Mouse (Mus musculus): ENCODE measurements around the gene Perm1. TPM values are rescaled to one million over a fixed set of nuclear protein-coding genes. Genes with fewer than 3 reads are reported as not detected.

Perm1 gene
- 2.3 and 2.6 TPM in 2 replicates for polyA plus RNA-seq (2016; fragmentation: Nextera tagmentation; extraction: Ambion mirVana)

DNA sequence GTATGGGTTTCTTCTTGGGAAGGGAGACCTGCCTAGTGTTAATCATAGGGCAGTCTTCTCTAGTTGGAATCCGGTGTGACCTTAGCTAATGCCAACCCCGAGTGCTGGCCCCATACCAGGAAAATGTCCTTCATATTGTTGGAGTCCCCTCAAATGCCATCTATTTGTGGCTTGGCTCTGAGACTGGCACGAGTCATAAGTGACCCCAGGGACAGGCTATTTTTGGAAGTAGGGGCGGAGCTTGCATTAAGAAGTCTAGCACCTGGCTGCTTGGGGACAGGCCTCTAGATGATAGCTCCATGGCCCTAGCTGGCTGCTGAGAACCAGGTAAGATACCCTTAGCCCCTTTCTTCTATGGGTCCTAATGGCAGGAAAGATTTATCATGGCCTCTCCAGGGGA is at the start of gene Perm1:
TSS of gene Perm1 (plus strand) at position 220 of the 400 bp plus-strand sequence.
- no peak for ATAC-seq (ENCODE audit: low FRiP score)
- Histone ChIP-seq H3K4me3 (no peak within 1 kb of the TSS), H3K4me1 (no peaks in the 10 kb centered on the region), H3K36me3 (no peaks in the 10 kb centered on the region), H3K4me2 (replicated peaks) (no peak within 1 kb of the TSS), H3K27ac (no peak within 1 kb of the TSS), H3K27me3 (no peaks in the 10 kb centered on the region), H3K9ac (no peak within 1 kb of the TSS), H3K9me3 (replicated peaks) (no peaks in the 10 kb centered on the region)
- 79% methylated on average over 4 of the region's 4 CpGs for WGBS

DNA sequence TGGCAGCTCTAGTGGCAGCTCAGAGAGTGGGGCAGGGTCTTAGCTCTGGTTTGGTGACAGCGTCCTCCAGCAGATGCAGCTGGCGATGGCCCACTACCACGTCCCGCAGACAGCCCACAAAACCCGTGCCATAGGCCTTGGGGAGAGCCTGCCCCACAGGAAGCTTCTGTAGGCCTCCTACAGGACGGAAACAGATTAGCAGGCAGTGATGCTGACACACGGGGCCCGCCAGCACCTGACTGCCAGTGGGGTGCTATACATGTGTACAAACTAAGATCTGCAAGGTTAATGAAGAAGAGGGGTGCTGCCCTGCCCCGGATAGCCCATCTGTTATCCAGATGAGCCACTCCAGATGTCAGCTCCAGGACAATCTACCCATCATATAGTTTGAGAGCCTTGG is 49.2 kb upstream of the Perm1 start:
- Histone ChIP-seq H3K27me3 (no peaks in the 10 kb centered on the region), H3K9ac (no peak overlapping the region)
- 90% methylated on average over 9 of the region's 9 CpGs for WGBS

DNA sequence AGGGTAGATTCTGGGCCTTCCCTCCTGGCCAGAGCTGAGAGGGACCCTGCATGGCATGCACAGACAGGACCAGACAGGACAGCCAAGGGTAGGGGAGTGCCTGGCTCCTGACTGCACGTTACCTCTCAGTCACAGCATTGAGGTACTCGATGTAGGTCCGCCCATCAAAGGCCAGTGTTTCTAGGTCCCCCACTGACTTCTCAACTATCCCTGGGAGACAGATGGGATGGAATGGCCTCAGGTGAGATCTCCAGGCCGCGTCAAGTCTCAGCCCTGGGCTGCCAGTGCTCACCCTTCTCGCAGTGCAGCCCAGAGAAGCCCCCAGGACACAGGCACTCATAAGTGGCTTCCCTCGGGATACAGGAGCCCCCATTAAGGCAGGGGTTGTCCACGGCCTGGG is 47.1 kb upstream of the Perm1 start:
- H3K27ac ChIP-seq = no peak overlapping the region
- no peak overlapping the region for H3K4me2 ChIP-seq (replicated peaks)
- H3K27me3 ChIP-seq = no peaks in the 10 kb centered on the region
- WGBS = 91% methylated on average over 8 of the region's 8 CpGs
- no peak overlapping the region for H3K9ac ChIP-seq
- ATAC-seq (ENCODE audit: low FRiP score) = no peak
- H3K9me3 ChIP-seq (replicated peaks) = no peaks in the 10 kb centered on the region; the same call in 1 of the 2 replicates
- H3K4me1 ChIP-seq = no peaks in the 10 kb centered on the region
- H3K4me3 ChIP-seq = no peak overlapping the region
- H3K36me3 ChIP-seq = peaks cover 100% of the 10 kb centered on the region

More for the DNA sequence above, 49.2 kb upstream of the Perm1 start:
- no peak for ATAC-seq (ENCODE audit: low FRiP score)
- Histone ChIP-seq H3K4me2 (replicated peaks) (no peak overlapping the region), H3K36me3 (peaks cover 98% of the 10 kb centered on the region), H3K4me3 (no peak overlapping the region), H3K9me3 (replicated peaks) (peaks cover 8% of the 10 kb centered on the region), H3K27ac (no peak overlapping the region), H3K4me1 (no peaks in the 10 kb centered on the region)

DNA sequence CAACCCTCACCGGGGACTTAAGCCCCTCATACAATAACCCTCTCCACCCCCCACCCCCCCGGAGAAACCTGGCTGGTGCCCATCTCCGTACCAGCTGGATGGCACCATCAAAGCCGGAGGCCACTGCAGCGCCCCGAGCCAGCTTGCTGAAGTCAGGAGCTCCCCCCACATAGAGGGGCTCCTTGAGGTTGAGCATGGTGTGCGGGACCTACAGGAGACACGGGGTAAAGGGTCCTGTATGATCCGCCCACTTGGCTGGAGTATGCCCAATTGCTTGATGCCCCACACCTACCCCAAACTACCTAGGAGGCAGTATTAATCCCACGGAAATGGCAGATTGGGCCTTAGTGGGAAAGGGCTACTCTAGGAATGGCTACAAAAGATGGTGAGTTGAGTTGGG is 46.5 kb upstream of the Perm1 start:
- Histone ChIP-seq H3K27ac (no peak overlapping the region), H3K4me2 (replicated peaks) (no peak overlapping the region), H3K4me3 (no peak overlapping the region), H3K9me3 (replicated peaks) (no peaks in the 10 kb centered on the region), H3K4me1 (no peaks in the 10 kb centered on the region), H3K36me3 (peaks cover 100% of the 10 kb centered on the region), H3K9ac (no peak overlapping the region), H3K27me3 (no peaks in the 10 kb centered on the region)
- WGBS = 98% methylated on average over 10 of the region's 10 CpGs
- ATAC-seq (ENCODE audit: low FRiP score) = no peak

DNA sequence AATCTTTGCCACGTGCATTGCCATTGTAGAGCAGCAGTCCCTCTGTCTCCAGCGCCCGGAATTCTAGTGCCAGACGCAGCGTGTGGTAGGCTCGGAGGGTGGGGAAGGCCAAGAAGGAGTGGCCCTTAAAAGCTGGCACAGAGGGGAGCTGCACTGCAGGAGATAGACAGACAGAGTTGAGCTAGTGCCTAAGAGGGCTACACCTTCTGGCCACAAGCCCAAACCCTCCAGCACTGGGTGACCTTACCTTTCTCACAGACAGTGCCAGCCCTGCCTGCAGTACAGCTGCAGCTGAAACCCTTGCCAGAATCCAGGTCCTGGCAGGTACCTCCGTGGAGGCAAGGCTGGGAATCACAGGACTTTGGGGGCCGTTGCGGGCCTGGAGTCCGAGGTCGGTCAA is 43.8 kb upstream of the Perm1 start:
- Histone ChIP-seq H3K9me3 (replicated peaks) (no peaks in the 10 kb centered on the region), H3K9ac (no peak overlapping the region), H3K27ac (no peak overlapping the region), H3K4me2 (replicated peaks) (no peak overlapping the region), H3K4me3 (no peak overlapping the region), H3K4me1 (no peaks in the 10 kb centered on the region), H3K27me3 (no peaks in the 10 kb centered on the region), H3K36me3 (peaks cover 100% of the 10 kb centered on the region)
- WGBS = 96% methylated on average over 11 of the region's 11 CpGs
- no peak for ATAC-seq (ENCODE audit: low FRiP score)

DNA sequence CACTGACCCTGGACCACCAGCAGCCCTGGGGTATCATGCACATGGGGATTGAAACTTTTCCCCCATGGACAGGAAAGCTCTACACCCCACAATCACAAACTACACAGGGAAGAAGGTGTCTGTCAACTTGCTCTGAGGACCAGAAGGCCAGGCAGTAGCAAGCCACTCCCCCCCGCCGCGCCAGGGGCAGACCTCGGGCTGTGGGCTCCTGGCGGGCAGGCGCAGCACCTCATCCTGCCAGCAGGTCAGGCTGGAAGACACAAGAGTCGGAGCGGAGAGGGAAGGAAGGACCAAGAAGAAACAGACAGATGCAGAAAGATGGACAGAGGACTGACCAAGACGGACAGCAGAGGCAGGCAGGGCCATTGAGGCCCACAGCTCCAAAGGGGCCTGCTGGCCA is 38.0 kb upstream of the Perm1 start:
- Histone ChIP-seq H3K27ac (no peak overlapping the region), H3K36me3 (peaks cover 90% of the 10 kb centered on the region), H3K27me3 (no peaks in the 10 kb centered on the region), H3K9me3 (replicated peaks) (no peaks in the 10 kb centered on the region), H3K4me3 (no peak overlapping the region), H3K4me1 (peaks cover 16% of the 10 kb centered on the region), H3K9ac (no peak overlapping the region), H3K4me2 (replicated peaks) (no peak overlapping the region)
- 93% methylated on average over 9 of the region's 9 CpGs for WGBS
- ATAC-seq (ENCODE audit: low FRiP score) = no peak

DNA sequence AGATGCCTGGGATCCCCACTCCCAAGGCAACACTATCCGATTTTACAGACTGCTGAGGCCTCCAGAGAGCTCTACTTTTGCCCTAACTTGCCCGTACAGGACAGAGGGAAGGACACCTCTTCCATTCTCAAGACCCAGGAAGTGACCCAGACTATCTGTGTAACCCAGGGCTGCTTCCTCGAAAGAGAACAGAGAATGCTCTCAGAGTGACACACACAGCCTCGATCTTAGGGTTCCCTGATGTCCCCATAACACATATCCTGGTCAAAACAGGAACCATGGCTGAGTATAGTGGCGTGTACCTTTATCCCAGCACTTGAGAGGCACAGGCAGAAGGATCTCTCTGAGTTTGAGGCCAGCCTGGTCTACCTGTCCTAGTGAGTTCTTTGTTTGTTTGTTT is 31.9 kb upstream of the Perm1 start:
- Histone ChIP-seq H3K27me3 (no peaks in the 10 kb centered on the region), H3K36me3 (peaks cover 46% of the 10 kb centered on the region)

DNA sequence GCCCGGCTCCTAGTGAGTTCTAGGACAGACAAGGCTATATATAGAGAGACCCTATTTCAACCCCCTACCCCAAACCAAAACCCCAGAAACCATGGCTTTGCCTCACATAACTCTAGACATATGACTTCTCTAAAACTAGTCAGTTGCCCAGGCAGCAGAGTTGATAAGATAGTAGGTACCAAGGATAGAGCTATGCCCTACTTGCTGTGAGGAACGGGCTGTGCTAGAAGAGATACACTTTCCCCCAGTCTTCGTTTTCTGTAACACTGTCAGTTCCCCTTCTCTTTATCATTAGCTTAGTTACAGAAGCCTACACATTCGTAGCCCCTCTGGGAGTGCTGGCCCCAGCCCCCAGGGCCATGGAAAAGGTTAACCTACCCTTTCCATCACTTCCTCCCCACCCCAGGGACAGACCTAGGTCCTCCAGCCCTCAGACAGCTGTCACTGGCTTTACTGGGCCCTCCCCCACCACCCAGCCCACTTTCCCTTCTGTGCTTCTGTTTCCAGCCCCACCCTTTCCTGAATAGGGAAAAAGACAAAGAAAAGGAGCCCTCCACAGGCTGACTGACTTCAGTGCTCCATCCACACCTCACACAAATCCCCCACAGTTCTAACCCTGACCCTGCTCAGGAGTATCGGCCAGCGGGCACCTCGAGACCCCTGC is 31.2 kb upstream of the Perm1 start:
- no peak for ATAC-seq (ENCODE audit: low FRiP score)
- 73% methylated on average over 7 of the region's 7 CpGs for WGBS
- H3K4me3 ChIP-seq = peak overlapping the region; percentile 46
- peak overlapping the region; percentile 82 for H3K9ac ChIP-seq
- H3K4me1 ChIP-seq = peaks cover 81% of the 10 kb centered on the region
- H3K27ac ChIP-seq = peak overlapping the region; percentile 96
- H3K4me2 ChIP-seq (replicated peaks) = peak overlapping the region; percentile 74
- no peaks in the 10 kb centered on the region for H3K9me3 ChIP-seq (replicated peaks)
- no peaks in the 10 kb centered on the region for H3K27me3 ChIP-seq
- H3K36me3 ChIP-seq = peaks cover 40% of the 10 kb centered on the region

More for the DNA sequence above, 31.9 kb upstream of the Perm1 start:
- Histone ChIP-seq H3K4me1 (peaks cover 74% of the 10 kb centered on the region), H3K4me3 (peak overlapping the region; percentile 46), H3K27ac (no peak overlapping the region), H3K9me3 (replicated peaks) (no peaks in the 10 kb centered on the region), H3K9ac (peak overlapping the region; percentile 55), H3K4me2 (replicated peaks) (peak overlapping the region; percentile 74)
- no peak for ATAC-seq (ENCODE audit: low FRiP score)
- WGBS = 83% methylated on average over 5 of the region's 5 CpGs

DNA sequence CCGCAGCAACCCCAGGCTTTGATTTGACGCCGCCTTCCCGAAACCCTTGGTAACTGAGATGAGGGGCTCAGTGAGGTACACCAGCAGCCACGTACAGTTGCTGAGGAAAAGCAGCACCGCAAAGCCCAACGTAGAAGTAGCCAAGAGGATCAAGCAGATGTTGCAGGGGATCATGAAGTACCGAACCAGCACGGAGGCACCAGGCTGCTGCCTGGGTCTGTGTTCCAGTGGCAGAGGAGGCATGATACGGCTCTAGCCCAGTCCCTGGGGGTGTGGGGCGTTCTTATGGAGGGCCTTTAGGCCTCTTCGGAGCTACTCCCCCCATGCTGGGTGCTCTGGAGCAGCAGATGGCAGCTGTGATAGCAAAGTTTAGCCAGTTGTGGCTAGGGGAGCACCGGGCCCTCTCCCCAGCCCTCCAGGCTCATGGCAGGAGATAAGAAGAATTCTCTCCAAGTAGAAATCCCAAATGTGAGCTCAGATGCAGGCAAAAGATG is 30.2 kb upstream of the Perm1 start:
- Histone ChIP-seq H3K4me3 (peak overlapping the region; percentile 46), H3K36me3 (peaks cover 29% of the 10 kb centered on the region), H3K27me3 (no peaks in the 10 kb centered on the region), H3K9me3 (replicated peaks) (no peaks in the 10 kb centered on the region), H3K4me2 (replicated peaks) (peak overlapping the region; percentile 74), H3K27ac (peak overlapping the region; percentile 96), H3K9ac (peak overlapping the region; percentile 82), H3K4me1 (peaks cover 91% of the 10 kb centered on the region)
- peak; percentile 6; the same call in 1 of the 2 replicates for ATAC-seq (ENCODE audit: low FRiP score)
- WGBS = 61% methylated on average over 13 of the region's 13 CpGs

DNA sequence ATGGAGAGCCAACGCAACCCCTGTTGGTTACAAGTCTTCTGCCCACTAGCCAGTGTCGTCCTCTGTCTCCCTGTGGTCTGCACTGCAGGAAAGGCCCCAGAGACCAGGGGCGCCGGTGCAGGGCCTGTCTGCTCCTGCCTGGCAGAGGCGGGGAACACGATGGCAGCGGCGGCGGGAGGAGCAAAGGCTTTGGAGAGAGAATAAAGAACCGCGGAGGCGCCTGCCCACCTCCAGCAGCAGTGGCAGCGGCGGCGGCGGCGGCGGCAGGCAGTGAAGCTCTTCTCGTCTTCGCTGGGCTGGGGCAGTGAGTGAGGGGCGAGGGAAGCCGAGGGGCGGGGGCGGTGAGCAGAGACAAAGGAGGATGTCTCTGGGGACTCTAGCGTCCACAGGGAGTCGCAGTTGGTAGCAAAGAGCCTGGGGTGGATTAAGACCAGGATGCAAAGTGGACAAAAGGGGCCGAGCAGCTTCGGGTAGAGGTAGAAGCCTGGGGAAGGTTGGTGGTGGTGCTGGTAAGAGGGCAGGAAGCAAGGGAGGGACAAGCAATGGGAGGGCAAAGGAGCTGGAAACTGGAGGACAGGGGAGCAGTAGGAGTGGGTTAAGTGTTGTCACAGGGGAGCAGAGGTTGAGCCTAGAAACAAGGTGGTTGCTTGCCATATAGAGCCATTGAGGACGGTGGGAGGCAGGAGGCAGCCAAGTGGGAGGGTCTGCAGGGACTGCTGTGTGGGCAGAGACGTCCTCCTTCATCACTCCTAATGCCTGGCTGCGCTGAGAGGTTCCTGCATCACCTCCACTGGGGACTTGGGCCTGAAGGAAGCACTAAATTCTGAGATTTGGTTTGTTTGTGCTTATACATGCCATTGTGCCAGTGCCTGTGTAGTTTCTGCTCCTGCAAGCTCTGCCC is 29.5 kb upstream of the Perm1 start:
- H3K27me3 ChIP-seq = no peaks in the 10 kb centered on the region
- peak overlapping the region; percentile 82 for H3K9ac ChIP-seq
- H3K27ac ChIP-seq = peak overlapping the region; percentile 96
- H3K4me2 ChIP-seq (replicated peaks) = peak overlapping the region; percentile 74
- no peaks in the 10 kb centered on the region for H3K9me3 ChIP-seq (replicated peaks)
- peak overlapping the region; percentile 46 for H3K4me3 ChIP-seq
- ATAC-seq (ENCODE audit: low FRiP score) = peak; percentile 45
- WGBS = 3% methylated on average over 31 of the region's 31 CpGs
- H3K4me1 ChIP-seq = peaks cover 96% of the 10 kb centered on the region
- H3K36me3 ChIP-seq = peaks cover 30% of the 10 kb centered on the region

DNA sequence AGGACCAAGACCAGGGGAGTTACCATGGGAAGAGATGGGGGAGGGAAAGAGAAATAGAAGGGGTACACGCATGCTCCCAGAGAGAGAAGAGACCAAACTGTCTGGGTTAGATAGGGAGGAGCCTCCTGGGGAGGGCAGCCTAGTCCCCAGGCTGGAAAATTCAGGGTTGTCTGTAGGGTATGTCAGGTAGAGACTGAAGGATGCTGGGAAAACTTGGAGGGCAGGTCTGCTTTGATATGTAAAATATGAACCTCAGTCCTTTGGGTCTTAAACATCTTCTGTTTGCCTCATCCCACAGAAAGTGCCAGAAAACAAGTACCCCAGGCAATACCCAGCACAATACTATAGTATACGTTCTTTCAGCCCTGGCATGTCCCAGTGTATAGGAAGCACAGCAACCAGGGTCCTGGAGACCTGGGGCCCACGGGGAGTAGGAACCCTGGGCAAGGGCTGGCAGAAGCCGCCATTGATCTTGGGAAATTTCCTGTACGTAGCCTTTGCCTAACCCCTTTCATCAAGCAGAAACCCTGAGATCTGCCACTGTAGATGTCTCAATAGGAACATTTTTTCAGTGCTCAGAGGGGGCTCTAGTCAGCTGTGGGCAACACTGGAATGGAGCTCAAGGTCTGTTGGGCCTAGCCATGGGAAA is 27.4 kb upstream of the Perm1 start:
- peaks cover 96% of the 10 kb centered on the region for H3K4me1 ChIP-seq
- no peak overlapping the region for H3K4me3 ChIP-seq
- H3K9ac ChIP-seq = peak overlapping the region; percentile 23; the same call in 1 of the 2 replicates
- 31% methylated on average over 5 of the region's 5 CpGs for WGBS
- H3K27ac ChIP-seq = peak overlapping the region; percentile 87
- H3K9me3 ChIP-seq (replicated peaks) = no peaks in the 10 kb centered on the region
- H3K4me2 ChIP-seq (replicated peaks) = peak overlapping the region; percentile 32; the same call in 1 of the 2 replicates
- peaks cover 33% of the 10 kb centered on the region for H3K36me3 ChIP-seq
- H3K27me3 ChIP-seq = no peaks in the 10 kb centered on the region
- ATAC-seq (ENCODE audit: low FRiP score) = peak; percentile 1; the same call in 1 of the 2 replicates

Measured in hindbrain, embryonic 12.5 days (tissue).